ENCODE assay signal across 19 mouse cellular contexts in genomic region chr7:92363800-92364199, GRCm38 (mm10).
A peak's percentile ranks its signal among the peaks of the same experiment; 100 is the strongest.
DNase-seq lines count a peak whose midpoint lies in the region; ATAC-seq and TF ChIP-seq lines count a peak whose summit lies in the region.
"Had no signal": no experiment of that assay in that cellular context is flagged by ENCODE, and none has a peak within 500 bp of the region (broad histone marks: within the 10 kb centered on the region; RNA-seq: fewer than 3 reads in every experiment).

No protein-coding gene starts in this region.

- no peak overlapping the region for H3K4me2 ChIP-seq in limb, embryonic 11.5 days (ENCODE audit: low read depth, severe bottlenecking)
- H3K4me2 ChIP-seq in embryonic facial prominence, embryonic 12.5 days (replicated peaks) = no peak overlapping the region
- no peak overlapping the region for H3K4me2 ChIP-seq in embryonic facial prominence, embryonic 14.5 days (ENCODE audit: low read depth, low read length)
- no peak overlapping the region for H3K4me2 ChIP-seq in limb, embryonic 14.5 days (replicated peaks; ENCODE audit: low read depth, low read length, severe bottlenecking)
- H3K4me2 ChIP-seq in midbrain, embryonic 13.5 days (replicated peaks) = no peak overlapping the region
- H3K4me2 ChIP-seq: embryonic facial prominence, embryonic 13.5 days; forebrain, embryonic 13.5 days; forebrain, embryonic 15.5 days had no signal

- no peaks in the 10 kb centered on the region for H3K9me3 ChIP-seq in limb, embryonic 11.5 days (ENCODE audit: control insufficient read depth, low read length)
- H3K9me3 ChIP-seq in limb, embryonic 10.5 days (replicated peaks) = no peaks in the 10 kb centered on the region
- H3K9me3 ChIP-seq in embryonic facial prominence, embryonic 12.5 days = no peaks in the 10 kb centered on the region
- H3K9me3 ChIP-seq in embryonic facial prominence, embryonic 14.5 days (ENCODE audit: control insufficient read depth, low read length) = no peaks in the 10 kb centered on the region
- H3K9me3 ChIP-seq in limb, embryonic 14.5 days (ENCODE audit: control insufficient read depth, low read length) = no peaks in the 10 kb centered on the region
- no peaks in the 10 kb centered on the region for H3K9me3 ChIP-seq in midbrain, embryonic 13.5 days
- H3K9me3 ChIP-seq: embryonic facial prominence, embryonic 13.5 days; forebrain, embryonic 13.5 days; forebrain, embryonic 15.5 days had no signal

- H3K4me3 ChIP-seq in limb, embryonic 11.5 days (ENCODE audit: low read depth, low read length) = no peak overlapping the region
- H3K4me3 ChIP-seq in limb, embryonic 10.5 days = no peak overlapping the region
- H3K4me3 ChIP-seq in embryonic facial prominence, embryonic 12.5 days = no peak overlapping the region
- no peak overlapping the region for H3K4me3 ChIP-seq in embryonic facial prominence, embryonic 14.5 days (ENCODE audit: low read depth, low read length)
- no peak overlapping the region for H3K4me3 ChIP-seq in limb, embryonic 14.5 days (replicated peaks; ENCODE audit: low read length)
- H3K4me3 ChIP-seq in midbrain, embryonic 13.5 days (replicated peaks) = no peak overlapping the region
- H3K4me3 ChIP-seq: embryonic facial prominence, embryonic 13.5 days; forebrain, embryonic 13.5 days; forebrain, embryonic 15.5 days had no signal

- DNase-seq in limb, embryonic 11.5 days (ENCODE audit: low spot score) = peak; percentile 20
- DNase-seq in limb, embryonic 10.5 days (ENCODE audit: low spot score) = no peak
- peak; percentile 63 for DNase-seq in embryonic facial prominence, embryonic 14.5 days (ENCODE audit: low spot score)
- peak; percentile 16 for DNase-seq in limb, embryonic 14.5 days (ENCODE audit: low spot score)
- DNase-seq in adrenal gland, postnatal 36 days = no peak
- DNase-seq: adrenal gland, adult 2 months; adrenal gland, postnatal 10 days; adrenal gland, postnatal 25 days; cerebellum, adult 11-12 months; cerebellum, adult 2 months; cerebellum, adult 9-10 months; cerebellum, postnatal 10 days; cerebellum, postnatal 25 days; forebrain, postnatal 0 days had no signal

- WGBS in limb, embryonic 11.5 days = 64% methylated on average over 4 of the region's 4 CpGs
- WGBS in limb, embryonic 10.5 days = 81% methylated on average over 4 of the region's 4 CpGs
- 39% methylated on average over 4 of the region's 4 CpGs for WGBS in embryonic facial prominence, embryonic 12.5 days
- 41% methylated on average over 4 of the region's 4 CpGs for WGBS in embryonic facial prominence, embryonic 14.5 days
- WGBS in limb, embryonic 14.5 days = 48% methylated on average over 4 of the region's 4 CpGs
- 91% methylated on average over 4 of the region's 4 CpGs for WGBS in midbrain, embryonic 13.5 days

- H3K27ac ChIP-seq in limb, embryonic 11.5 days (replicated peaks; ENCODE audit: low read depth, low read length) = no peak overlapping the region
- H3K27ac ChIP-seq in limb, embryonic 10.5 days = no peak overlapping the region
- H3K27ac ChIP-seq in embryonic facial prominence, embryonic 12.5 days = no peak overlapping the region
- no peak overlapping the region for H3K27ac ChIP-seq in embryonic facial prominence, embryonic 14.5 days (replicated peaks; ENCODE audit: low read depth, low read length)
- H3K27ac ChIP-seq in limb, embryonic 14.5 days (replicated peaks; ENCODE audit: low read depth, low read length) = no peak overlapping the region
- H3K27ac ChIP-seq in midbrain, embryonic 13.5 days = no peak overlapping the region
- H3K27ac ChIP-seq: embryonic facial prominence, embryonic 13.5 days; forebrain, embryonic 13.5 days; forebrain, embryonic 15.5 days had no signal

- no peaks in the 10 kb centered on the region for H3K4me1 ChIP-seq in limb, embryonic 11.5 days (ENCODE audit: control insufficient read depth, insufficient read depth, low read length)
- 0 out of 2 replicates have a peak, but pooled peaks cover 4% of the 10 kb centered on the region for H3K4me1 ChIP-seq in limb, embryonic 10.5 days
- peaks cover 8% of the 10 kb centered on the region; the same call in 1 of the 2 replicates for H3K4me1 ChIP-seq in embryonic facial prominence, embryonic 12.5 days
- H3K4me1 ChIP-seq in embryonic facial prominence, embryonic 14.5 days (ENCODE audit: control insufficient read depth, insufficient read depth, low read length) = peaks cover 8% of the 10 kb centered on the region
- peaks cover 18% of the 10 kb centered on the region for H3K4me1 ChIP-seq in limb, embryonic 14.5 days (ENCODE audit: control insufficient read depth, insufficient read depth, low read length)
- no peaks in the 10 kb centered on the region for H3K4me1 ChIP-seq in midbrain, embryonic 13.5 days (replicated peaks)

- H3K9ac ChIP-seq in limb, embryonic 11.5 days (ENCODE audit: low read length) = no peak overlapping the region
- H3K9ac ChIP-seq in embryonic facial prominence, embryonic 12.5 days = no peak overlapping the region
- H3K9ac ChIP-seq in embryonic facial prominence, embryonic 14.5 days (ENCODE audit: low read depth, low read length) = no peak overlapping the region
- no peak overlapping the region for H3K9ac ChIP-seq in limb, embryonic 14.5 days (ENCODE audit: low read depth, low read length, severe bottlenecking)
- no peak overlapping the region for H3K9ac ChIP-seq in midbrain, embryonic 13.5 days (replicated peaks)
- H3K9ac ChIP-seq: embryonic facial prominence, embryonic 13.5 days; forebrain, embryonic 13.5 days; forebrain, embryonic 15.5 days; forebrain, postnatal 0 days had no signal

- no peaks in the 10 kb centered on the region for H3K36me3 ChIP-seq in limb, embryonic 11.5 days (ENCODE audit: control insufficient read depth, insufficient read depth, low read length)
- no peaks in the 10 kb centered on the region for H3K36me3 ChIP-seq in limb, embryonic 10.5 days
- H3K36me3 ChIP-seq in embryonic facial prominence, embryonic 12.5 days = no peaks in the 10 kb centered on the region
- H3K36me3 ChIP-seq in embryonic facial prominence, embryonic 14.5 days (ENCODE audit: control insufficient read depth, insufficient read depth, low read length) = no peaks in the 10 kb centered on the region
- H3K36me3 ChIP-seq in limb, embryonic 14.5 days (ENCODE audit: control insufficient read depth, insufficient read depth, low read length) = no peaks in the 10 kb centered on the region
- H3K36me3 ChIP-seq in midbrain, embryonic 13.5 days = no peaks in the 10 kb centered on the region
- H3K36me3 ChIP-seq: embryonic facial prominence, embryonic 13.5 days; forebrain, embryonic 15.5 days had no signal

- ATAC-seq in limb, embryonic 11.5 days (ENCODE audit: insufficient number of reproducible peaks, low FRiP score, low TSS enrichment, low read depth) = 0 out of 2 replicates have a peak, but pooled peaks have one; percentile 41
- 0 out of 2 replicates have a peak, but pooled peaks have one; percentile 60 for ATAC-seq in embryonic facial prominence, embryonic 12.5 days (ENCODE audit: insufficient number of reproducible peaks, insufficient read depth, low FRiP score, low TSS enrichment)
- 0 out of 2 replicates have a peak, but pooled peaks have one; percentile 44 for ATAC-seq in embryonic facial prominence, embryonic 14.5 days (ENCODE audit: low read depth)
- ATAC-seq in limb, embryonic 14.5 days (ENCODE audit: low FRiP score, low read depth) = peak; percentile 56
- ATAC-seq in midbrain, embryonic 13.5 days = no peak
- ATAC-seq: forebrain, embryonic 13.5 days; forebrain, embryonic 15.5 days; forebrain, postnatal 0 days had no signal

- TF ChIP-seq POLR2A in limb, embryonic 14.5 days (IDR thresholded peaks at IDR 0.05; ENCODE audit: borderline replicate concordance, extremely low read depth, insufficient read depth, insufficient read length) = no peak

- no peaks in the 10 kb centered on the region for H3K27me3 ChIP-seq in limb, embryonic 11.5 days (ENCODE audit: control insufficient read depth, insufficient read depth, low read length)
- H3K27me3 ChIP-seq in limb, embryonic 10.5 days (ENCODE audit: low read depth, poor library complexity, severe bottlenecking) = no peaks in the 10 kb centered on the region
- H3K27me3 ChIP-seq in embryonic facial prominence, embryonic 12.5 days = no peaks in the 10 kb centered on the region
- no peaks in the 10 kb centered on the region for H3K27me3 ChIP-seq in embryonic facial prominence, embryonic 14.5 days (replicated peaks; ENCODE audit: control insufficient read depth, insufficient read depth, low read length)
- H3K27me3 ChIP-seq in limb, embryonic 14.5 days (ENCODE audit: control insufficient read depth, insufficient read depth, low read length) = no peaks in the 10 kb centered on the region
- no peaks in the 10 kb centered on the region for H3K27me3 ChIP-seq in midbrain, embryonic 13.5 days
- H3K27me3 ChIP-seq: embryonic facial prominence, embryonic 13.5 days; forebrain, embryonic 13.5 days; forebrain, embryonic 15.5 days had no signal

Comparison
In these comparisons a context has a peak if more than half of its experiments do, and no peak if none do; other contexts are left out.
1. DNase-seq: peak in limb, embryonic 11.5 days (single experiment), embryonic facial prominence, embryonic 14.5 days (single experiment) and limb, embryonic 14.5 days (single experiment); none in limb, embryonic 10.5 days (single experiment) and adrenal gland, postnatal 36 days (0 of 2).